Mouse (Mus musculus): ENCODE measurements around the gene Cdc42bpg.
A peak's percentile ranks its signal among the peaks of the same experiment; 100 is the strongest.

- TF ChIP-seq CTCF (IDR thresholded peaks at IDR 0.05; ENCODE audit: extremely low read depth, insufficient read depth, low read length) (no peak), POLR2A (IDR thresholded peaks at IDR 0.05; ENCODE audit: extremely low read depth, insufficient read depth, low read length) (peak; percentile 90)
Observed at GRCm38 (mm10) chr19:6363411-6364240, 57.4 kb downstream of the Cdc42bpg start, which contains the start of gene Sf1.
